Mouse (Mus musculus): ENCODE data around the gene Slc25a51.
"Not testable (repeated sequence)": the region's sequence is repeated elsewhere in the genome, so short reads cannot be mapped to it uniquely, and the experiment has no call there.

- not testable (repeated sequence) for TF ChIP-seq CTCF (IDR thresholded peaks at IDR 0.05; ENCODE audit: extremely low read depth, insufficient read length, insufficient replicate concordance, low read depth, low read length); POLR2A (IDR thresholded peaks at IDR 0.05; ENCODE audit: low read depth, low read length)
Observed at GRCm38 (mm10) chr4:45396211-45396610, 12.4 kb downstream of the Slc25a51 start.

All from small intestine, adult 2 months (tissue).